Mouse (Mus musculus): Measurements from ENCODE around the gene Sprr2b. TPM values are rescaled to one million over a fixed set of nuclear protein-coding genes. Genes with fewer than 3 reads are reported as not detected.

The Sprr2b gene
- polyA plus RNA-seq, 1 experiment from 2014 or later: not detected

- H3K27me3 ChIP-seq (ENCODE audit: poor library complexity, severe bottlenecking): no peaks in the 10 kb centered on the region
- no peak overlapping the region for H3K27ac ChIP-seq
- no peaks in the 10 kb centered on the region for H3K36me3 ChIP-seq (replicated peaks)
- DNase-seq (ENCODE audit: extremely low spot score, low spot score): no peak
- H3K4me3 ChIP-seq: no peak overlapping the region
- H3K9me3 ChIP-seq: peaks cover 3% of the 10 kb centered on the region; the same call in 1 of the 2 replicates
- no peaks in the 10 kb centered on the region for H3K4me1 ChIP-seq
Observed at GRCm38 (mm10) chr3:92361619-92362018, 45.2 kb downstream of the Sprr2b start.

- Histone ChIP-seq H3K27ac (no peak within 1 kb of the TSS), H3K9me3 (no peaks in the 10 kb centered on the region), H3K4me1 (no peaks in the 10 kb centered on the region), H3K4me3 (no peak within 1 kb of the TSS), H3K27me3 (ENCODE audit: poor library complexity, severe bottlenecking) (no peaks in the 10 kb centered on the region), H3K36me3 (replicated peaks) (no peaks in the 10 kb centered on the region)
- WGBS: 78% methylated on average over 3 of the region's 3 CpGs
- DNase-seq (ENCODE audit: extremely low spot score, low spot score): no peak
Observed at GRCm38 (mm10) chr3:92364887-92365286, 48.5 kb downstream of the Sprr2b start, which contains the start of gene Sprr2f. Sprr2f (plus strand) TSS chr3:92365187.

Other genes with a start within 250 kb of the Sprr2b start
- gene Lor, start 233.5 kb upstream of the Sprr2b start, polyA plus RNA-seq (2016; fragmentation: Nextera tagmentation; extraction: Ambion mirVana): 0.14 and 0.25 TPM in 2 replicates
- gene Prr9, start 192.7 kb upstream of the Sprr2b start, polyA plus RNA-seq (2016; fragmentation: Nextera tagmentation; extraction: Ambion mirVana): not detected in 2 replicates
- not detected in 2 replicates for gene Lelp1, start 173.9 kb upstream of the Sprr2b start, polyA plus RNA-seq (2016; fragmentation: Nextera tagmentation; extraction: Ambion mirVana)
- gene Sprr2a1, start 100.8 kb upstream of the Sprr2b start, polyA plus RNA-seq (2016; fragmentation: Nextera tagmentation; extraction: Ambion mirVana): not detected in 2 replicates
- gene Sprr2a2, start 100.7 kb upstream of the Sprr2b start, polyA plus RNA-seq (2016; fragmentation: Nextera tagmentation; extraction: Ambion mirVana): not detected in 2 replicates
- gene Sprr2a3, start 31.2 kb upstream of the Sprr2b start, polyA plus RNA-seq (2016; fragmentation: Nextera tagmentation; extraction: Ambion mirVana): not detected in 2 replicates
- not detected in 2 replicates for gene Sprr2d, start 22.5 kb downstream of the Sprr2b start, polyA plus RNA-seq (2016; fragmentation: Nextera tagmentation; extraction: Ambion mirVana)
- gene Sprr2e, start 35.5 kb downstream of the Sprr2b start, polyA plus RNA-seq (2016; fragmentation: Nextera tagmentation; extraction: Ambion mirVana): not detected in 2 replicates
- not detected in 2 replicates for gene Sprr2f, start 48.6 kb downstream of the Sprr2b start, polyA plus RNA-seq (2016; fragmentation: Nextera tagmentation; extraction: Ambion mirVana)
- gene Sprr2h, start 69.1 kb downstream of the Sprr2b start, polyA plus RNA-seq (2016; fragmentation: Nextera tagmentation; extraction: Ambion mirVana): not detected in 2 replicates
- not detected in 2 replicates for gene Sprr2i, start 91.4 kb downstream of the Sprr2b start, polyA plus RNA-seq (2016; fragmentation: Nextera tagmentation; extraction: Ambion mirVana)
- gene Sprr2j-ps, start 101.5 kb downstream of the Sprr2b start, polyA plus RNA-seq (2016; fragmentation: Nextera tagmentation; extraction: Ambion mirVana): not detected in 2 replicates
- gene Gm9774, start 112.8 kb downstream of the Sprr2b start, polyA plus RNA-seq (2016; fragmentation: Nextera tagmentation; extraction: Ambion mirVana): 7.9 and 10.0 TPM in 2 replicates
- gene Sprr2k, start 116.0 kb downstream of the Sprr2b start, polyA plus RNA-seq (2016; fragmentation: Nextera tagmentation; extraction: Ambion mirVana): not detected in 2 replicates
- not detected in 2 replicates for gene Sprr1b, start 122.2 kb downstream of the Sprr2b start, polyA plus RNA-seq (2016; fragmentation: Nextera tagmentation; extraction: Ambion mirVana)
- gene Sprr3, start 142.1 kb downstream of the Sprr2b start, polyA plus RNA-seq (2016; fragmentation: Nextera tagmentation; extraction: Ambion mirVana): not detected in 2 replicates
- not detected in 2 replicates for gene Sprr1a, start 169.3 kb downstream of the Sprr2b start, polyA plus RNA-seq (2016; fragmentation: Nextera tagmentation; extraction: Ambion mirVana)
- gene Sprr4, start 183.9 kb downstream of the Sprr2b start, polyA plus RNA-seq (2016; fragmentation: Nextera tagmentation; extraction: Ambion mirVana): not detected in 2 replicates
- not detected in 2 replicates for gene 2310046K23Rik, start 217.9 kb downstream of the Sprr2b start, polyA plus RNA-seq (2016; fragmentation: Nextera tagmentation; extraction: Ambion mirVana)

All from forebrain, embryonic 10.5 days (tissue).